Mouse (Mus musculus) embryonic facial prominence, embryonic 11.5 days (tissue): ENCODE measurements around the gene Lhb. TPM values are rescaled to one million over a fixed set of nuclear protein-coding genes. Genes with fewer than 3 reads are reported as not detected.
"Not testable (repeated sequence)": the region's sequence is repeated elsewhere in the genome, so short reads cannot be mapped to it uniquely, and the experiment has no call there.

ENCODE experiments used
- ATAC-seq: fragments of 200-750 bp; cut with Nextera tagmentation; replicated peaks from 2 replicates; pipeline ENCODE4 v1.8.0; 2017; ENCODE audit warnings: low read depth; ENCODE audit not compliant: insufficient number of reproducible peaks, low FRiP score, low TSS enrichment
- DNase-seq: peaks from one replicate; pipeline ENCODE4 v3.0.0-alpha.2; 2015; ENCODE audit warnings: low spot score
- H3K27ac ChIP-seq: fragments of 300-500 bp; sonication (generic); replicated peaks from 2 replicates; pipeline ENCODE4 v1.5.1; 2014; ENCODE audit warnings: mild to moderate bottlenecking, low read depth, low read length, control low read depth
- H3K27me3 ChIP-seq: fragments of 300-500 bp; sonication (generic); 2 replicates; pipeline ENCODE4 v1.6.1; 2014; ENCODE audit warnings: mild to moderate bottlenecking, low read length, moderate library complexity, mixed read lengths; ENCODE audit not compliant: control insufficient read depth, insufficient read depth
- H3K36me3 ChIP-seq: fragments of 300-500 bp; sonication (generic); replicated peaks from 2 replicates; pipeline ENCODE4 v1.6.1; 2014; ENCODE audit warnings: low read depth, mild to moderate bottlenecking, low read length, moderate library complexity, mixed read lengths; ENCODE audit not compliant: control insufficient read depth, insufficient read depth
- H3K4me1 ChIP-seq: fragments of 300-500 bp; sonication (generic); 2 replicates; pipeline ENCODE4 v1.6.1; 2014; ENCODE audit warnings: low read length, mixed read lengths; ENCODE audit not compliant: control insufficient read depth, insufficient read depth
- H3K4me2 ChIP-seq: fragments of 300-500 bp; sonication (generic); 2 replicates; pipeline ENCODE4 v1.6.1; 2014; ENCODE audit warnings: low read depth, mild to moderate bottlenecking, control low read depth, low read length, moderate library complexity
- H3K4me3 ChIP-seq: fragments of 300-500 bp; sonication (generic); 2 replicates; pipeline ENCODE4 v1.5.1; 2014; ENCODE audit warnings: low read depth, low read length, control low read depth
- H3K9ac ChIP-seq: fragments of 300-500 bp; sonication (generic); replicated peaks from 2 replicates; pipeline ENCODE4 v1.6.1; 2014; ENCODE audit warnings: mild to moderate bottlenecking, control low read depth, low read length
- H3K9me3 ChIP-seq: fragments of 300-500 bp; sonication (generic); replicated peaks from 2 replicates; pipeline ENCODE4 v1.6.1; 2016; ENCODE audit warnings: mild to moderate bottlenecking, low read length, inconsistent platforms, mixed read lengths; ENCODE audit not compliant: control insufficient read depth
- WGBS: fragments of 180-500 bp; shearing (Covaris S2); extraction: QIAGEN DNeasy Blood & Tissue Kit; methylation state at CpG from one replicate; pipeline ENCODE4 v1.1.7; 2014; 5-methylcytosine and 5-hydroxymethylcytosine counted together
- polyA plus RNA-seq: library from polyadenylated mRNA; unstranded; fragments of >200 nt; fragmentation: Nextera tagmentation; extraction: Ambion mirVana; gene quantifications from 2 replicates; pipeline ENCODE4 v1.2.1, GENCODE M21; 2014

Lhb gene
- polyA plus RNA-seq, 1 experiment from 2014 or later: not detected

DNA sequence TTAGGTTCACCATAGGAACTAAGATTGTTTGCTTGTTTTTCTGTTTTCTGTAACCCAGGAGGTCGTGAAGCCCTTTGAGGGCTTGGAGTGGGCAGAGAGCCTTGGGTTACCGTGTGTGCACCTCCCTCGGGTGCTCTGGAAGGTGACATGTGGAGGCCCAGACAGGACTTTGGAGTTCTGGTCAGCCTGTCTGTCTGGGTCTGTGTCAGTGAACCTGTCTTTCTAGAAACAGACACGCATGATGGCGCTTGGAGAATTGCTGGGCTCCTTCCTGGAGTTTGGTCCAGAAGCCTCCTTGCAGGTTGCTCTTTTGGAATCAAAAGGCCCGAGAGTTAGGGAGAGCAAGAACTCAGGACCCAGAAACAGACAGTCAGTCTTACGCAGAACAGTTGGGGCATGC lies 39.8 kb downstream of the Lhb start:
- no peaks in the 10 kb centered on the region for H3K27me3 ChIP-seq
- no peak for DNase-seq
- peak overlapping the region; percentile 52; the same call in 1 of the 2 replicates for H3K9ac ChIP-seq
- H3K4me2 ChIP-seq: no peak overlapping the region
- H3K4me3 ChIP-seq: no peak overlapping the region
- H3K9me3 ChIP-seq: no peaks in the 10 kb centered on the region
- 77% methylated on average over 7 of the region's 7 CpGs for WGBS
- H3K27ac ChIP-seq: peak overlapping the region; percentile 60
- H3K36me3 ChIP-seq: peaks cover 7% of the 10 kb centered on the region
- ATAC-seq: no peak
- H3K4me1 ChIP-seq: peaks cover 6% of the 10 kb centered on the region

DNA sequence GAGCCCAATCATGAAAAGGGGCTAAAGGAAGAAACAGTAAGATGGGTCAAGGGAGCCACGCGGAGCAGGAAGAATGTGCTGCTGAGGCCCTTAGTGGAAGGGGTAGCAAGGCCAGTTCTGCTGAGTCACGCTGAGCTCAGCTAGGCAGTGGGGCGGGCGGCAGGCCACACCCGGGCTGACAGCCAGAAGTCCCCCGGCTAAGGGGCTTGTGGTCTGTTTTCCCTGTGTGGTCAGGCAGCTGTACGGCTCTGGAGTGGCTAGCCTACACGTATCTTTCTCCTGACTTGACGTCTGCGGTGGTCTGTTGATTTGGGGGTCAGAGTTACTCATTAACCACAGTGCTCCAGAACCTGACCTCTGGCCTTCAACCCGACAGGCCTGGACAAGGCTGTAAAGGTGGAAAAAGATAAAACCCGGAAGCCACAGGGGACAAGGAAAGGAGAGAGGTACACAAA lies 40.3 kb downstream of the Lhb start:
- Histone ChIP-seq H3K27ac (peak overlapping the region; percentile 60; the same call in 1 of the 2 replicates), H3K4me2 (no peak overlapping the region)

DNA sequence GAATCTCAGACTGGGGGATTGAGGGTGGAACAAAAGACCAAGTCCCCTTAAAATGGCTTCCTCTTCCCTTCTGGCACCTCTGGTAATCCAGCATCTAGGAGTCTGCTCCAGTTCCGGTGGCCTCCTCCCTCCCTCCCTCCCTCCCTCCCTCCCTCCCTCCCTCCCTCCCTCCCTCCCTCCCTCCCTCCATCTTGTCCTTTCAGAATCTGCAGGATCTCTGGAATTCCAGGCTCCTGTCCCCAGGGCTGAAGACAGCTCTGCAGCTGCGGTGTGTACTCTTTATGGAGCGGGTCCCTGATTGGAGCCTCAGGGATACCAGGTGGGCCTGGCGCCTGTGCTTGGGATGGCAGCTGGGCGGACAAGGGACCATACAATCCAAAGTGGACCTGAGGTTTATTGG lies 40.7 kb downstream of the Lhb start:
- Histone ChIP-seq H3K27ac (peak overlapping the region; percentile 60; the same call in 1 of the 2 replicates), H3K4me2 (no peak overlapping the region), H3K4me1 (peaks cover 10% of the 10 kb centered on the region), H3K4me3 (no peak overlapping the region), H3K9me3 (no peaks in the 10 kb centered on the region), H3K36me3 (peaks cover 7% of the 10 kb centered on the region), H3K27me3 (no peaks in the 10 kb centered on the region), H3K9ac (no peak overlapping the region)
- no peak for ATAC-seq
- DNase-seq: no peak
- 62% methylated on average over 5 of the region's 5 CpGs for WGBS

More for the DNA sequence above, 40.3 kb downstream of the Lhb start:
- Histone ChIP-seq H3K9me3 (no peaks in the 10 kb centered on the region), H3K9ac (no peak overlapping the region), H3K4me1 (peaks cover 8% of the 10 kb centered on the region), H3K4me3 (no peak overlapping the region), H3K27me3 (no peaks in the 10 kb centered on the region), H3K36me3 (peaks cover 7% of the 10 kb centered on the region)
- no peak for ATAC-seq
- peak; percentile 44 for DNase-seq
- 19% methylated on average over 13 of the region's 13 CpGs for WGBS

DNA sequence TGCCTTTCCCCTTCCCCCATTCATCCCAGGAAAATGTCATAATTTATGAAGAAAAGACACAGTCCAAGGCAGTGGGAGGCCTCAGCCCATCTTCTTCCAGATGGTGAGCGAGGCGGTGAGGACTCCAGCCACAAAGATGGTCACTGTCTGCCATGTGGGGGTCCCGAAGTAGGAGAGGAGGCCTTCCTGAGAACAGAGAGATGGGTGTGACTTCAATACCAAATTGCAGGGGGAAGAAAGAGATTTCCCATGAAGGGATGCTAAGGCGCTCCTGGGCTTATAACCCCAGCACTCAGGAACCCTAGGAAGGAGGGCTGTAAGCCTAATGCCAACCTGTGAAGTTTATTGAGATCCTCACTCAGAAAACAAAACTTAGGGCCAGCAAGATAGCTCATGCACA lies 41.2 kb downstream of the Lhb start:
- Histone ChIP-seq H3K4me2 (no peak overlapping the region), H3K9me3 (no peaks in the 10 kb centered on the region), H3K4me1 (peaks cover 10% of the 10 kb centered on the region), H3K27ac (no peak overlapping the region), H3K9ac (no peak overlapping the region), H3K36me3 (peaks cover 7% of the 10 kb centered on the region), H3K27me3 (no peaks in the 10 kb centered on the region), H3K4me3 (no peak overlapping the region)
- no peak for DNase-seq
- no peak for ATAC-seq
- WGBS: 89% methylated on average over 4 of the region's 4 CpGs

DNA sequence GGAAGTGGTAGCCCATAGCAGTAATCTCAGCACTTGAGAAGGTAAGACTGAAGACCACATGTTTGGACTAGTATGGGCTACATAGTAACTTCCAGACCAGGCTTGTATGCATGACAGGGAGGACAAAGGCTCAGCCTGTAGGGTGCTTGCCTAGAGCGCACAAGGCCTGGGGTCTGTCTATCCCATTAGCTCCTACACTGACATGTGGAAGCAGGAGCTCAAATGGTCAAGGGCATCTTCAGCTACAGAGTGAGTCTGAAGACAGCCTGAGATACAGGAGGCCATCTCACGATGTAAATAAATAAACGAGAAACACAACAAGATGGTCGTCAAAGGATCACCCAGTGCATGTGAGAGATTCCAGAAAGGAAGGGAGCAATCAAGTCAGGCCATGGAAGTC lies 41.7 kb downstream of the Lhb start:
- Histone ChIP-seq H3K36me3 (peaks cover 7% of the 10 kb centered on the region), H3K27ac (no peak overlapping the region), H3K27me3 (no peaks in the 10 kb centered on the region), H3K9me3 (no peaks in the 10 kb centered on the region), H3K4me1 (peaks cover 9% of the 10 kb centered on the region), H3K9ac (no peak overlapping the region), H3K4me2 (no peak overlapping the region), H3K4me3 (no peak overlapping the region)
- ATAC-seq (no peak), DNase-seq (no peak)
- WGBS: 84% methylated on average over 4 of the region's 4 CpGs

DNA sequence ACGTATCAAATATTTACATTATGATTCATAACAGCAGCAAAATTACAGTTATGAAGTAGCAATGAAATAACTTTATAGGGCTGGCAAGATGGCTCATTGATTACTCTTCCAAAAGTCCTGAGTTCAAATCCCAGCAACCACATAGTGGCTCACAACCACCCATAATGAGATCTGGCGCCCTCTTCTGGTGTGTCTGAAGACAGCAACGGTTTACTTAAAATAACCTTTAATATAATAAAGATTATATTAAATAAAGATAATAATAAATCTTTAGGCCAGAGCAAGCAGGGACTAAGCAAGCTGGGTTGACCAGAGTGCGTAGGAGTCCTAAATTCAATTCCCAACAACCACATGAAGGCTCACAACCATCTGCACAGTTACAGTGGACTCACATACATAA lies 42.2 kb downstream of the Lhb start:
- not testable (repeated sequence) for H3K4me2 ChIP-seq, H3K27ac ChIP-seq, H3K4me3 ChIP-seq, DNase-seq, H3K36me3 ChIP-seq, H3K27me3 ChIP-seq, ATAC-seq, H3K9ac ChIP-seq, H3K4me1 ChIP-seq, H3K9me3 ChIP-seq
- 80% methylated on average over 4 of the region's 4 CpGs for WGBS

DNA sequence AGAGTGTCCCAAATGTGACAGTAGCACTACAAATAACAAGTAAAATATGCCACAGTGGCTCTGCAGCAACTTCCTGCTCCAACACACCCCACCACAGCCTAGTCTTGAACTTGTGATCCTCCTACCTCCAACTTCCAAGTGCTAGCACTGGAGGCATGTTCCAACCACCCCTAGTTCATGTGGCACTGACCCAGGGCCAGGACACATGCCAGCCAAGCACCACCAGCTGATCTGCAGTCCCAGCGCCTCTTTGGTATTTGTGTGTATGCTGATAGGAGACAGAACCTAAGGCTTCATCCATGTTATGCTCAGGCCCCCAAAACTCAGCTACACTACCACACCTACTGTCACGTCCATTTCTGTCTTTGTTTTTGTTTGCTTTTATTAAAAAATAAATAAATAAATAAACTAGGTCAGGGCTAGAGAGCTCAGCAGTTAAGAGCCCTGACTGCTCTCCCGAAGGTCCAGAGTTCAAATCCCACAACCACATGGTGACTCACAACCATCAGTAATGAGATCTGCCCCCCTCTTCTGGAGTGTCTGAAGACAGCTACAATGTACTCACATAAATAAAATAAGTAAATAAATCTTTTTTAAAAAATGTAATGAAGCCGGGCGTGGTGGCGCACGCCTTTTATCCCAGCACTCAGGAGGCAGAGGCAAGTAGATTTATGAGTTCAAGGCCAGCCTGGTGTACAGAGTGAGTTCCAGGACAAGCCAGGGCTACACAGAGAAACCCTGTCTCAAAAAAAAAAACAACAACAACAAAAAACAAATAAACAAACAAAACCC lies 43.6 kb downstream of the Lhb start:
- H3K4me3 ChIP-seq: no peak overlapping the region
- peaks cover 4% of the 10 kb centered on the region for H3K4me1 ChIP-seq
- H3K27me3 ChIP-seq: no peaks in the 10 kb centered on the region
- WGBS: 93% methylated on average over 7 of the region's 7 CpGs
- H3K9me3 ChIP-seq: no peaks in the 10 kb centered on the region
- ATAC-seq: no peak
- H3K36me3 ChIP-seq: peaks cover 4% of the 10 kb centered on the region
- DNase-seq: no peak
- no peak overlapping the region for H3K4me2 ChIP-seq
- H3K27ac ChIP-seq: no peak overlapping the region
- H3K9ac ChIP-seq: no peak overlapping the region

DNA sequence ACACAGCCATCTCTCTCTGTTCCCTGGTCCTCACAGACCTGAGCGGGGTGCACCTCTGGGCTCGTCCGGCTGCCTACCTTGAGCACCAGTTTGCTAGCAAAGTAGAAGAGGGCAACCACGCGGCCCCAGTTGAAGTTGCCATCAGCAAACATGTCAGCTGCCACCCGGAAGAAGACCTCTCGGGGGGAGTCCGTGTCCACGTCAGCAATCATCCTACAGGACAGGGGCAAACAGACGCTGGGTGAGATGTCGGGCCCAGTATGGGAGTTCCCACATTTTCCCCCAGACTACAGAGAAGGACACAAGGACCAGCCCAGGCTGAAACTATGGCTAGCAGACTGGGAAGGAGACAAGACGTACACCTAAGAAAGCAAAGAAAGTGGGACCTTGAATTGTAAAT lies 44.5 kb downstream of the Lhb start:
- ATAC-seq (no peak), DNase-seq (no peak)
- Histone ChIP-seq H3K36me3 (peaks cover 4% of the 10 kb centered on the region), H3K4me3 (no peak overlapping the region), H3K27ac (no peak overlapping the region), H3K9ac (0 out of 2 replicates have a peak overlapping the region, but pooled peaks have one; percentile 84), H3K27me3 (no peaks in the 10 kb centered on the region), H3K4me1 (peaks cover 4% of the 10 kb centered on the region), H3K9me3 (no peaks in the 10 kb centered on the region), H3K4me2 (no peak overlapping the region)
- 93% methylated on average over 12 of the region's 12 CpGs for WGBS
